In the genomic region with DNA sequence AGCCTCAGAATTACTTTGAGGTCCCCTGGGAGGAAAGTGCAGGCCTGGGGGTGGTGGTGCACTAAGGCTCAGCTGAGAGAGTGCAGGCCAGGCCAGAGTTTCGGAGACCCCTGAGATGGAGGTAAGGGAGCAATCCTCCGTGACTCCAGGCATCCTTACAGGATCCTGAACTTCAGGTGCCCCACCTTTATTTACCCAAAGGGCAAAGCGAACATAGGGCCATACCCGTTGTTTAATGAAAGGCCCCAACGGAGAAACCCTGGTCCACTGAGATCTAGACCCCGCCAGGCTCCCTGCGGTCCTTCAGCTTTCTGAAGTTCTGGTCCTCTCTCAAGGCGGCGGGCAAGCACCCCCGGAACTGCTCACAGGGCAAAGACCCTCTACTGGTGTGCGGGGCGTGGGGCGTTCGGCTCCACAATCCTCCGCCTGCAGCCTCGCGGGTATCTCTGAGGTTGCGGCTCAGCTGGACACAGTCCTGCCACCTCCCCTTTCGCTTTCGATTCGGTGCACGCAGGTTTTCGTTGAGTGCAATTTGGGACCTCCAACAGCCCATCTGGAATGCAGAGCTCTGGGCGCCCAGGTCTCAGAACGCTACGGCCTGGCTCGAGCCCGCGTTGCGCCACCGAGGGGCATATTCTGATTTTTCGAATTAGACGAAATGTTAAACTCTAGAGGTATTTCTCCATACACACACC, we compare ENCODE assay signal across 8 mouse cellular contexts. TPM values are rescaled to one million over a fixed set of nuclear protein-coding genes. Genes with fewer than 3 reads are reported as not detected.
DNase-seq lines count a peak whose midpoint lies in the region; ATAC-seq and TF ChIP-seq lines count a peak whose summit lies in the region.

No protein-coding gene starts in this region.

- H3K4me3 ChIP-seq in embryonic facial prominence, embryonic 14.5 days (ENCODE audit: low read depth, low read length), result peak overlapping the region; percentile 82
- H3K4me3 ChIP-seq in liver, postnatal 0 days (ENCODE audit: low read depth, low read length), result peak overlapping the region; percentile 53
- peak overlapping the region; percentile 63 for H3K4me3 ChIP-seq in small intestine, adult 2 months (ENCODE audit: low read depth, low read length)

- peaks cover 45% of the 10 kb centered on the region for H3K27me3 ChIP-seq in embryonic facial prominence, embryonic 14.5 days (replicated peaks; ENCODE audit: control insufficient read depth, insufficient read depth, low read length)
- peaks cover 95% of the 10 kb centered on the region for H3K27me3 ChIP-seq in liver, postnatal 0 days (ENCODE audit: insufficient read depth, low read length)
- H3K27me3 ChIP-seq in small intestine, adult 2 months (ENCODE audit: control insufficient read depth, insufficient read depth, low read length), result peaks cover 86% of the 10 kb centered on the region

- DNase-seq in CD4-positive, CD25-positive, alpha-beta regulatory T cell, adult 2 months (ENCODE audit: low read depth, low spot score), result peak; percentile 18
- no peak for DNase-seq in embryonic facial prominence, embryonic 14.5 days (ENCODE audit: low spot score)
- peak; percentile 35 for DNase-seq in induced T-regulatory cell, adult 2 months (ENCODE audit: low read depth)
- peak; percentile 51 for DNase-seq in liver, postnatal 0 days
- no peak for DNase-seq in layer of hippocampus, adult 9-11 months
- no peak for DNase-seq in B cell, adult 2 months

- WGBS in embryonic facial prominence, embryonic 14.5 days, result 12% methylated on average over 27 of the region's 33 CpGs
- WGBS in liver, postnatal 0 days (ENCODE audit: insufficient replicate concordance), result 5% methylated on average over 33 of the region's 33 CpGs
- WGBS in small intestine, adult 2 months, result 16% methylated on average over 33 of the region's 33 CpGs

- TF ChIP-seq POLR2A in small intestine, adult 2 months (IDR thresholded peaks at IDR 0.05; ENCODE audit: low read depth, low read length), result no peak

- no peak for ATAC-seq in CD4-positive, CD25-positive, alpha-beta regulatory T cell, adult 4 months
- no peak for ATAC-seq in embryonic facial prominence, embryonic 14.5 days (ENCODE audit: low read depth)
- no peak for ATAC-seq in liver, postnatal 0 days

- H3K4me1 ChIP-seq in embryonic facial prominence, embryonic 14.5 days (ENCODE audit: control insufficient read depth, insufficient read depth, low read length), result peaks cover 25% of the 10 kb centered on the region
- peaks cover 6% of the 10 kb centered on the region for H3K4me1 ChIP-seq in liver, postnatal 0 days (ENCODE audit: insufficient read depth)
- H3K4me1 ChIP-seq in small intestine, adult 2 months (ENCODE audit: control insufficient read depth, insufficient read depth, insufficient read length, low read length), result peaks cover 10% of the 10 kb centered on the region

- peak overlapping the region; percentile 99 for H3K9ac ChIP-seq in embryonic facial prominence, embryonic 14.5 days (ENCODE audit: low read depth, low read length)
- no peak overlapping the region for H3K9ac ChIP-seq in liver, postnatal 0 days (replicated peaks)

- H3K9me3 ChIP-seq in embryonic facial prominence, embryonic 14.5 days (ENCODE audit: control insufficient read depth, low read length), result no peaks in the 10 kb centered on the region
- no peaks in the 10 kb centered on the region for H3K9me3 ChIP-seq in liver, postnatal 0 days (ENCODE audit: low read length)

- no peak for TF ChIP-seq CTCF in liver, postnatal 0 days (IDR thresholded peaks at IDR 0.05; ENCODE audit: low read depth)
- TF ChIP-seq CTCF in small intestine, adult 2 months (IDR thresholded peaks at IDR 0.05; ENCODE audit: extremely low read depth, insufficient read length, insufficient replicate concordance, low read depth, low read length), result no peak

- H3K4me2 ChIP-seq in embryonic facial prominence, embryonic 14.5 days (ENCODE audit: low read depth, low read length), result peak overlapping the region; percentile 75
- peak overlapping the region; percentile 70 for H3K4me2 ChIP-seq in liver, postnatal 0 days (ENCODE audit: low read depth, low read length)

- peak overlapping the region; percentile 100 for H3K27ac ChIP-seq in embryonic facial prominence, embryonic 14.5 days (replicated peaks; ENCODE audit: low read depth, low read length)
- no peak overlapping the region for H3K27ac ChIP-seq in liver, postnatal 0 days (ENCODE audit: low read depth)
- no peak overlapping the region for H3K27ac ChIP-seq in small intestine, adult 2 months (ENCODE audit: insufficient read depth, low read depth, low read length)

- no peak for TF ChIP-seq EP300 in liver, postnatal 0 days (IDR thresholded peaks at IDR 0.05; ENCODE audit: low read depth)

- peaks cover 11% of the 10 kb centered on the region; the same call in 1 of the 2 replicates for H3K36me3 ChIP-seq in embryonic facial prominence, embryonic 14.5 days (ENCODE audit: control insufficient read depth, insufficient read depth, low read length)
- H3K36me3 ChIP-seq in liver, postnatal 0 days (replicated peaks; ENCODE audit: insufficient read depth, low read length), result no peaks in the 10 kb centered on the region
- H3K36me3 ChIP-seq in small intestine, adult 2 months (ENCODE audit: control insufficient read depth, insufficient read depth, low read length), result no peaks in the 10 kb centered on the region

RNA-seq across cellular contexts. Expression of a gene that starts 3.6 kb away (rescaled TPM):
- not detected for polyA plus RNA-seq in CD4-positive, CD25-positive, alpha-beta regulatory T cell, adult 4 months (2017; shearing (Covaris generic))
- polyA plus RNA-seq in embryonic facial prominence, embryonic 14.5 days (2014; fragmentation: Nextera tagmentation; extraction: Ambion mirVana), result 8.4 and 9.0 TPM in 2 replicates
- 0.04 TPM in 1 of 2 replicates, not detected in the other for polyA plus RNA-seq in liver, postnatal 0 days (2015; fragmentation: Nextera tagmentation; extraction: Ambion mirVana)
- 0.01 TPM in 1 of 2 replicates, not detected in the other for polyA plus RNA-seq in small intestine, adult 2 months (2012; rRNA removed)

Comparison
In these comparisons a context has a peak if more than half of its experiments do, and no peak if none do; other contexts are left out.
1. DNase-seq: peak in CD4-positive, CD25-positive, alpha-beta regulatory T cell, adult 2 months (single experiment), induced T-regulatory cell, adult 2 months (single experiment) and liver, postnatal 0 days (single experiment); none in embryonic facial prominence, embryonic 14.5 days (single experiment), layer of hippocampus, adult 9-11 months (single experiment) and B cell, adult 2 months (0 of 2).
2. Peak in every context shown above with its lines, with median percentiles within 50 percentile points of each other: H3K4me3 ChIP-seq.